Mouse (Mus musculus) cerebellum, adult 11 months (tissue): Measurements from ENCODE around the gene Nif3l1.

Experiments used
- DNase-seq: peaks from one replicate; pipeline ENCODE4 v3.0.0; 2022

Nif3l1 gene

DNA sequence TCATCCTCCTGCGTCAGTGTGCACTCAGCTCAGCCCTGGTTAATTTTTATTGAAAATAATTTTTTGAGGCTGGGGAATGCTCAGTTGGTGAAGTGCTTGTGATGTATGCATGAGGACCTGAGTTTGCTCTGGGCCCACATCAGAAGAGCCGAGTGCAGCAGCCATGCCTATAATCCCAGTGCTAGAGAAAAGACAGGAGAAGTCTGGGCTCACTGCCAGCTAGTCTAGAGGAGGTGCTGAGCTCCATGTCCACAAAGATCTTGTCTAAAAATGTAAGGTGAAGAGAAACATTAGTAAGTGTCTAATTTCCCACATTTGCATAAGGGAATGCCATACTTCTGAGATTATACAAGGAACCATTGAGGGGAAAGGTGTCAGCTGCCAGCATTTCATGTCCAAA is 13.9 kb downstream of the Nif3l1 start:
- DNase-seq = no peak

DNA sequence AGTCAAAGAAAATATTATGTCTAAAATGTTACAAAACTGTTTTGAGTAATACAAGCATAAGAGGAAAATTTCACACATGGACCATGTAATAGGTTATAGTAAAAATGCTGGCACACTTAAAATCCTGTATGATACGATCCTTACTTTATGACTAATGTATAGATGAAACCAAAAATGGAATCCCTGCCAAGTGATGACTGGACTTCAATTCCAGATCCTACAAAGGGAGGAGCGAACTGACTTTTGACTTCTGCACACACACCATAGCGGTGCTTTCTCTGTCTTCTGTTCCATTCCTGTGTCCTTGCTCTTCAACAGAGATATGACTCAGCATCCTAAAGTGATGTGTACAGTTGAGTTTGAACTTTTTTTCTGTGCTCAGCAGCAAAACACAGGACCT is 15.6 kb downstream of the Nif3l1 start:
- no peak for DNase-seq

- DNase-seq = no peak
Observed at GRCm38 (mm10) chr1:58463935-58464334, 19.0 kb downstream of the Nif3l1 start.

- peak; percentile 40 for DNase-seq
Observed at GRCm38 (mm10) chr1:58465042-58465441, 20.1 kb downstream of the Nif3l1 start.

DNA sequence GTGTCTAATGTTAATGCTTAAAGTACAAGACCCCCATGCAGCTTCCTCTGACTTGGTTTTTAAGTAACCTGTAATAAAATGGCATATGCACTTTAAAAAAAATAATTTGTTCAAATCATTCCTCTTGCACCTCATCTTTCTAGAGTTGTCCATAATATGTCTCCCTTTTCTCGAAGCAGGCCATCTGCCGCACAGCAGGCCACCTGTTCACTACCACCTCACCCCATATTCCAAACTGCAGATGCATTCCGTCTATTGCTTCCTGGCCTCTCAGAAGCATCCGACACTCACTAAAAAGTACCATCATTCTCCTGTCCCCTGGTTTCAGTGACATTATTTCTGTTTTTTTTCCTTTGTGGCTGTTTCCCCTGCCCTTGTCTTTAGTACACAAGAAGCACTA is 20.6 kb downstream of the Nif3l1 start:
- peak; percentile 20 for DNase-seq

- no peak for DNase-seq
Observed at GRCm38 (mm10) chr1:58475662-58476061, 30.7 kb downstream of the Nif3l1 start.

GRCm38 (mm10) chr1:58482647-58483046 is 37.7 kb downstream of the Nif3l1 start:
- no peak for DNase-seq

- DNase-seq = no peak
Observed at GRCm38 (mm10) chr1:58495603-58496002, 50.7 kb downstream of the Nif3l1 start.

DNA sequence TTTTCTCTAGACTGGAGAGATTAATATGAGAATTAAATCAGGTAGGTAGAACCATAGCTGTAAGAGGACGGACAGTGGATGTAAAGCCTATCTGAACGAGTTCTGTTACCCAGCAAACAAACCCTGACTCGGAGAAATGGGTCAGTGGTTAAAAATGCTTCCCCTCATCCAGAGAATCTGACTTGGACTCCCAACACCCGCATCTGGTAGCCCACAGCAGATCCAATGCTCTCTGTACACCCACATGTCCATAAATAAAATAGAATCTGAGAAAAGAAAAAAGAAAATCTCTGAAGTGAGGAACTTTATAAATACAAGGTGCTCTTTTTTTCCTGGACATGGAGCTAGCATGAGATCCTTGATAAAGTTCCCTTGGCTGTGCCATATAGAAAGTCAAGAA is 52.7 kb downstream of the Nif3l1 start:
- DNase-seq = no peak

- DNase-seq = no peak
Observed at GRCm38 (mm10) chr1:58498758-58499157, 53.8 kb downstream of the Nif3l1 start.

- DNase-seq = no peak
Observed at GRCm38 (mm10) chr1:58503134-58503533, 58.2 kb downstream of the Nif3l1 start.

GRCm38 (mm10) chr1:58503793-58504370 is 58.9 kb downstream of the Nif3l1 start:
- no peak for DNase-seq

GRCm38 (mm10) chr1:58504577-58505254 is 59.8 kb downstream of the Nif3l1 start, which contains the start of gene Orc2:
Gene Orc2 (minus strand): TSS chr1:58505109.
- peak; percentile 88 for DNase-seq

DNA sequence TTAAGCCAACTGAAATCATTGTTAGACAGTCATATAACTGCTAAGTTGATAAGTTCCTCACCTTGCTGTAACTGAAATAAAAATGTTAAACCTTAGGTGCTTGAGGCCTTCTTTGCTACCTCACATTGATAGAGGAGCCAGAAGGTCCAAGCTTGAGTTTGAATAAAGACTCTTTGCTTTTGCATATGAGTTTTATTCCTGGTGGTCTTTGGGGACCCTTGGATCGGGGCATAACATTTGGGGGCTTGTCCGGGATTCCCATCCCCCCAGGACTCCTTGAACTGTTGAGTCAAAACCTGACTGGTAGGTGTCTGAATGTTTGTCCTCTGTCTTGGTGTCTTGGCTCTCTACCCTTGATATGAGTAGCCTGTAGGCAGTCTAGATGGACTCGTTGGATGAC is 62.3 kb downstream of the Nif3l1 start:
- DNase-seq = no peak
